12 mouse cellular contexts compared by ENCODE assay signal in the genomic region with DNA sequence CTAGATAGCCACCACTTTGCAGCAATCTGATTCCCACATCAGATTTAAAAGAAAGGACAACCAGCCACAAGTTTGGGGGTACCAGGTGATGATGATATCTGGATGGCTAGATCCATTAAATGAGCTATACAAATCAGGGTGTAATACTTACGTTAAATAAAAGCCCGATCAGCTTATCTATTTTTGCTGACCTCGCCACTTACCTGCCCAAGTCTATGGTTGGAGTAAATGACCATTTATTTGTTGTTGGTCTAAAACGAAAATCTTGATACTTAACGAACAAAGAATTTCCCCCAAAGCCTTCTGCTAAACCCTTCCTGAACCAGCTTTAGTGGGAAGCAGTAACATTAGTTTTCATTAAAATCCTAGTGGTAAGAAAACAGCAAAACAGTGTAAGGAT. TPM values are rescaled to one million over a fixed set of nuclear protein-coding genes. Genes with fewer than 3 reads are reported as not detected.
DNase-seq lines count a peak whose midpoint lies in the region; ATAC-seq lines count a peak whose summit lies in the region.
"Had no signal": no experiment of that assay in that cellular context is flagged by ENCODE, and none has a peak within 500 bp of the region (broad histone marks: within the 10 kb centered on the region; RNA-seq: fewer than 3 reads in every experiment).

No protein-coding gene starts in this region.

- H3K9me3 ChIP-seq in heart, embryonic 14.5 days (ENCODE audit: control insufficient read depth, low read length), result no peaks in the 10 kb centered on the region
- no peaks in the 10 kb centered on the region for H3K9me3 ChIP-seq in neural tube, embryonic 11.5 days (ENCODE audit: control insufficient read depth, low read length)
- H3K9me3 ChIP-seq in hindbrain, embryonic 13.5 days, result no peaks in the 10 kb centered on the region
- H3K9me3 ChIP-seq in kidney, embryonic 14.5 days (ENCODE audit: control insufficient read depth, low read length), result no peaks in the 10 kb centered on the region

- H3K27ac ChIP-seq in heart, embryonic 14.5 days (replicated peaks in 1 of 2; ENCODE audit: control insufficient read depth in 1 of 2, insufficient read depth in 1 of 2, low read depth in 2 of 2, low read length in 2 of 2), result peak overlapping the region; percentile 20 to 88
- H3K27ac ChIP-seq in neural tube, embryonic 11.5 days (ENCODE audit: low read depth, low read length), result peak overlapping the region; percentile 76
- peak overlapping the region; percentile 40; the same call in 1 of the 2 replicates for H3K27ac ChIP-seq in hindbrain, embryonic 13.5 days
- H3K27ac ChIP-seq in kidney, embryonic 14.5 days (ENCODE audit: low read depth, low read length), result no peak overlapping the region

- no peak overlapping the region for H3K4me3 ChIP-seq in heart, embryonic 14.5 days (ENCODE audit: control insufficient read depth in 1 of 2, insufficient read depth in 1 of 2, low read depth in 1 of 2, low read length in 2 of 2)
- no peak overlapping the region for H3K4me3 ChIP-seq in neural tube, embryonic 11.5 days (ENCODE audit: low read depth, low read length)
- H3K4me3 ChIP-seq in hindbrain, embryonic 13.5 days, result no peak overlapping the region
- no peak overlapping the region for H3K4me3 ChIP-seq in kidney, embryonic 14.5 days (ENCODE audit: low read length)

- peak overlapping the region; percentile 54 for H3K4me2 ChIP-seq in heart, embryonic 14.5 days (ENCODE audit: low read length)
- H3K4me2 ChIP-seq in neural tube, embryonic 11.5 days (ENCODE audit: low read depth), result peak overlapping the region; percentile 6; the same call in 1 of the 2 replicates
- H3K4me2 ChIP-seq in hindbrain, embryonic 13.5 days, result peak overlapping the region; percentile 15; the same call in 1 of the 2 replicates
- H3K4me2 ChIP-seq in kidney, embryonic 14.5 days (replicated peaks; ENCODE audit: low read depth, low read length), result no peak overlapping the region

- no peaks in the 10 kb centered on the region for H3K27me3 ChIP-seq in heart, embryonic 14.5 days (ENCODE audit: control insufficient read depth, insufficient read depth, low read length)
- H3K27me3 ChIP-seq in neural tube, embryonic 11.5 days (ENCODE audit: control insufficient read depth, insufficient read depth, low read length), result no peaks in the 10 kb centered on the region
- peaks cover 49% of the 10 kb centered on the region for H3K27me3 ChIP-seq in hindbrain, embryonic 13.5 days
- peaks cover 9% of the 10 kb centered on the region for H3K27me3 ChIP-seq in kidney, embryonic 14.5 days (ENCODE audit: control insufficient read depth, insufficient read depth, low read length)

- no peak for ATAC-seq in heart, embryonic 14.5 days (ENCODE audit: insufficient number of reproducible peaks, insufficient read depth, low FRiP score, low read depth)
- ATAC-seq in neural tube, embryonic 11.5 days (ENCODE audit: insufficient read depth, low FRiP score, low TSS enrichment), result no peak
- no peak for ATAC-seq in hindbrain, embryonic 13.5 days (ENCODE audit: low FRiP score)
- ATAC-seq in kidney, embryonic 14.5 days (ENCODE audit: low FRiP score, low TSS enrichment), result no peak
- ATAC-seq: inflammation-experienced regulatory T-cells, adult 6 months had no signal

- H3K4me1 ChIP-seq in heart, embryonic 14.5 days (ENCODE audit: control insufficient read depth in 2 of 2, insufficient read depth in 2 of 2, low read length in 2 of 2), result peaks cover 6 to 26% of the 10 kb centered on the region in 2 experiments
- peaks cover 29% of the 10 kb centered on the region for H3K4me1 ChIP-seq in neural tube, embryonic 11.5 days (ENCODE audit: control insufficient read depth, insufficient read depth, low read length)
- peaks cover 47% of the 10 kb centered on the region for H3K4me1 ChIP-seq in hindbrain, embryonic 13.5 days (replicated peaks)
- H3K4me1 ChIP-seq in kidney, embryonic 14.5 days (ENCODE audit: control insufficient read depth, insufficient read depth, low read length), result 0 out of 2 replicates have a peak, but pooled peaks cover 3% of the 10 kb centered on the region

- intact Hi-C loops in left cerebral cortex, postnatal 4 days (cut with DNase I), result no loop called here

- no peaks in the 10 kb centered on the region for H3K36me3 ChIP-seq in heart, embryonic 14.5 days (ENCODE audit: control insufficient read depth, insufficient read depth, low read length)
- no peaks in the 10 kb centered on the region for H3K36me3 ChIP-seq in neural tube, embryonic 11.5 days (ENCODE audit: control insufficient read depth, insufficient read depth, low read length)
- H3K36me3 ChIP-seq in hindbrain, embryonic 13.5 days, result no peaks in the 10 kb centered on the region
- H3K36me3 ChIP-seq in kidney, embryonic 14.5 days (ENCODE audit: control insufficient read depth, insufficient read depth, low read length), result no peaks in the 10 kb centered on the region

- DNase-seq in heart, postnatal 4 days, result no peak
- DNase-seq in neural tube, embryonic 11.5 days (ENCODE audit: low spot score), result no peak
- DNase-seq in neural tube, embryonic 10.5 days (ENCODE audit: extremely low spot score, low spot score), result no peak
- no peak for DNase-seq in adrenal gland, postnatal 14 days
- DNase-seq in left cerebral cortex, postnatal 4 days, result no peak
- DNase-seq: cerebellum, adult 18-20 months; right cerebral cortex, postnatal 14 days had no signal

- H3K9ac ChIP-seq in heart, embryonic 14.5 days (ENCODE audit: low read length), result no peak overlapping the region
- no peak overlapping the region for H3K9ac ChIP-seq in neural tube, embryonic 11.5 days (ENCODE audit: low read length)
- H3K9ac ChIP-seq in hindbrain, embryonic 13.5 days, result no peak overlapping the region
- no peak overlapping the region for H3K9ac ChIP-seq in kidney, embryonic 14.5 days (ENCODE audit: low read depth, low read length)

- 61% methylated on average over 5 of the region's 5 CpGs for WGBS in heart, embryonic 14.5 days
- WGBS in neural tube, embryonic 11.5 days, result 83% methylated on average over 5 of the region's 5 CpGs
- 81% methylated on average over 5 of the region's 5 CpGs for WGBS in hindbrain, embryonic 13.5 days
- WGBS in kidney, embryonic 14.5 days, result 83% methylated on average over 5 of the region's 5 CpGs

RNA-seq across cellular contexts. Expression of a gene that starts 1.4 kb away (rescaled TPM):
- 7.8 and 10.5 TPM in 2 replicates for polyA plus RNA-seq in heart, embryonic 14.5 days (2014; fragmentation: Nextera tagmentation; extraction: Ambion mirVana)
- 10 to 100 TPM; 44.9 to 45.1 TPM for total RNA-seq in heart, postnatal 4 days (2021)
- polyA plus RNA-seq in neural tube, embryonic 11.5 days (2014; fragmentation: Nextera tagmentation; extraction: Ambion mirVana), result 8.8 and 11.2 TPM in 2 replicates
- 3.8 and 4.8 TPM in 2 replicates for polyA plus RNA-seq in hindbrain, embryonic 13.5 days (2015; fragmentation: Nextera tagmentation; extraction: Ambion mirVana)
- total RNA-seq in adrenal gland, postnatal 14 days (2021), result 8.9 and 9.2 TPM in 2 replicates
- 1 to 10 TPM; 9.0 to 9.1 TPM for total RNA-seq in left cerebral cortex, postnatal 4 days (2021)
- polyA plus RNA-seq in kidney, embryonic 14.5 days (2014; fragmentation: Nextera tagmentation; extraction: Ambion mirVana), result 3.4 and 3.6 TPM in 2 replicates
- total RNA-seq: megakaryocyte-erythroid progenitor cell, adult 5-6 weeks had no signal
